Mouse (Mus musculus): ENCODE measurements at regions not wholly inside any gene's neighbourhood (a gene's known extent, or its start where the extent isn't known, plus 50 kb on each side); places are given as distances from the start of the nearest gene placed in this dataset.

DNA sequence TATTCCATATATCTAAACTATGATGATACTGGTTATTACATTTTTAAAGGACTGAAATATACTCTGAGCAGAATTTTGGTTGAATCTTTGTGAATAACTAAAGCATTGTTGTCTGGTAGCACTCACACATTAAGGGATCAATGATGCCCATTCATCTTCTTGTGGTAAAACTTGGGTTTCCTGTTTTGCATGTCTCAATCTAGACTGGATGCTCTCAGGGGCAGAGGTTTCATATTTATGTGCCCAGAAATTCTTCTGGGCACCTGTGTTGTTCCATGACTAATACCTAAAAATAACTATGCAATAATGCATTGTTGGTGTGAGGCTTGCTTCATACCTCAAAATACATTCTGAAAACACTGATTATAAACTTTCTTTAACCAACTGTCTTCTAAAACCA is 2472.7 kb upstream of the Gm7489 start:
- Histone ChIP-seq H3K27ac (replicated peaks; ENCODE audit: insufficient read depth, low read depth, low read length) (no peak overlapping the region), H3K4me3 (ENCODE audit: insufficient read depth, low read depth, low read length) (no peak overlapping the region), H3K27me3 (ENCODE audit: control insufficient read depth, insufficient read depth, low read length) (no peaks in the 10 kb centered on the region), H3K4me1 (ENCODE audit: control insufficient read depth, insufficient read depth, low read length) (no peaks in the 10 kb centered on the region), H3K79me2 (ENCODE audit: control insufficient read depth, insufficient read depth, low read length) (no peaks in the 10 kb centered on the region), H3K9ac (ENCODE audit: low read depth, low read length) (no peak overlapping the region), H3K36me3 (ENCODE audit: control insufficient read depth, insufficient read depth, low read length) (no peaks in the 10 kb centered on the region)
- TF ChIP-seq CTCF (IDR thresholded peaks at IDR 0.05; ENCODE audit: low read depth, low read length) (no peak), POLR2A (IDR thresholded peaks at IDR 0.05; ENCODE audit: extremely low read depth, insufficient read depth, low read length) (no peak)
- DNase-seq (ENCODE audit: extremely low read depth, low read depth, low spot score): no peak

DNA sequence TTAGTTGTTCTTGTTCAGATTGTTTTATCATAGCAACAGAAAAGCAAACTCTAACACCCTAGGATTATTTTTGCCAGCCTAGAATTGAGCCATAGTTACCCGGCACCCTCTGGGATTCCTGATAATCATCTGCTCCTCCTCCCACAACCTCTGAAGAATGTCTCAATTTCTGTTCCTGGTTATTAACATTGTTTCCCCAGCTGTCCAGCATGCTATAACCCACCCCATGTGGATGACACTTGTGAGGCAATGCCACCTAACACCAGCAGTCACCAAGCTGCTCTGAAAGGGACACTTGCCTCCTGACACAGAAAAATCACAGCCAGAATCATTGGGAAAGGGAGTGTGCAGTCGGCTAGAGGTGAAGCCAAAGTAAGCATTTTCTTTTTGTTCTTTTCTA is 2442.1 kb upstream of the Gm7489 start:
- H3K4me1 ChIP-seq (ENCODE audit: control insufficient read depth, insufficient read depth, low read length): no peaks in the 10 kb centered on the region
- H3K27ac ChIP-seq (replicated peaks; ENCODE audit: insufficient read depth, low read depth, low read length): no peak overlapping the region
- H3K79me2 ChIP-seq (ENCODE audit: control insufficient read depth, insufficient read depth, low read length): no peaks in the 10 kb centered on the region
- TF ChIP-seq CTCF (IDR thresholded peaks at IDR 0.05; ENCODE audit: low read depth, low read length): no peak
- no peak for TF ChIP-seq POLR2A (IDR thresholded peaks at IDR 0.05; ENCODE audit: extremely low read depth, insufficient read depth, low read length)
- DNase-seq (ENCODE audit: extremely low read depth, low read depth, low spot score): no peak
- WGBS: 84% methylated on average over 2 of the region's 2 CpGs
- no peak overlapping the region for H3K9ac ChIP-seq (ENCODE audit: low read depth, low read length)
- H3K4me3 ChIP-seq (ENCODE audit: insufficient read depth, low read depth, low read length): no peak overlapping the region
- no peaks in the 10 kb centered on the region for H3K36me3 ChIP-seq (ENCODE audit: control insufficient read depth, insufficient read depth, low read length)
- no peaks in the 10 kb centered on the region for H3K27me3 ChIP-seq (ENCODE audit: control insufficient read depth, insufficient read depth, low read length)

DNA sequence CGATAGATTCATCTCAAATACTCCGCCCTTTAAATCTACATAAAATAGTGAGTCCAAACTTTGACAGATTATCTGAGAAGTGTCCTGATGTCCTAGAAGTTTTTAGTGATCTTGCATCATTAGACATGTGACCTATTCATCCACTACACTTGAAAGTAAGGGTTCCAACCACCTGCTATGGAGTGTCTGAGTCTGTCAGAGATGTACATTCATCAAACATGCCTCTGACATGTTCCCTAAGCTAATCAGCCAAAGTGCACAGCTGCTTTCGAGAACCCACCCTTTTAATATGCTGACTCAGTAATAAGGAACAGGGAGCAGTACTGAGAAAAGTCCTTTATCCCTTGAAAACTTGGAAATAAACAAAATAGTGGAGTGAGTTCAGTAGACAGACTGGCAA is 2414.8 kb upstream of the Gm7489 start:
- Histone ChIP-seq H3K4me3 (ENCODE audit: insufficient read depth, low read depth, low read length) (no peak overlapping the region), H3K27me3 (ENCODE audit: control insufficient read depth, insufficient read depth, low read length) (no peaks in the 10 kb centered on the region), H3K36me3 (ENCODE audit: control insufficient read depth, insufficient read depth, low read length) (no peaks in the 10 kb centered on the region), H3K4me1 (ENCODE audit: control insufficient read depth, insufficient read depth, low read length) (no peaks in the 10 kb centered on the region), H3K9ac (ENCODE audit: low read depth, low read length) (no peak overlapping the region), H3K79me2 (ENCODE audit: control insufficient read depth, insufficient read depth, low read length) (no peaks in the 10 kb centered on the region), H3K27ac (replicated peaks; ENCODE audit: insufficient read depth, low read depth, low read length) (no peak overlapping the region)
- 76% methylated on average over 3 of the region's 3 CpGs for WGBS
- DNase-seq (ENCODE audit: extremely low read depth, low read depth, low spot score): no peak
- no peak for TF ChIP-seq CTCF (IDR thresholded peaks at IDR 0.05; ENCODE audit: low read depth, low read length)
- TF ChIP-seq POLR2A (IDR thresholded peaks at IDR 0.05; ENCODE audit: extremely low read depth, insufficient read depth, low read length): no peak

DNA sequence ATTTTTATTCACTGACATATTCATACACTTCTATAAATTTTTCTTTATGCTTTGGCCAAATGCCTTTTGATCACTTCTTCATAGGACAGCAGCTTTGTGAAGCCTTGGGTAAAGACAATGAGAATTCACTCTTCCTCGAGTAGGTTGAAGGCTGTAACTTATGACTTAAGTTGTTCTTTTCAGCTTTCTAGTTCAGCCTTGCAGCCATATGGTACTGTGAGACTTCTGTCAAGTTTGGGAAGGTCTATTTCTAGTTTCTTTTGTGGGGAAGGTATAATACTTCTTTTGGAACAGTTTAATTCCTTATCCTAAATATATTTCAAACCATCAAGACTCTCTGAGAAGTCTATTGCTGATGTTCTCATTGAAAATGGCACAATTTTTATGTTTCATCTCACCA is 2413.6 kb upstream of the Gm7489 start:
- no peak overlapping the region for H3K9ac ChIP-seq (ENCODE audit: low read depth, low read length)
- H3K79me2 ChIP-seq (ENCODE audit: control insufficient read depth, insufficient read depth, low read length): no peaks in the 10 kb centered on the region
- H3K27me3 ChIP-seq (ENCODE audit: control insufficient read depth, insufficient read depth, low read length): no peaks in the 10 kb centered on the region
- WGBS: 65% methylated on average over 1 of the region's 1 CpGs
- no peak for DNase-seq (ENCODE audit: extremely low read depth, low read depth, low spot score)
- H3K27ac ChIP-seq (replicated peaks; ENCODE audit: insufficient read depth, low read depth, low read length): no peak overlapping the region
- no peaks in the 10 kb centered on the region for H3K36me3 ChIP-seq (ENCODE audit: control insufficient read depth, insufficient read depth, low read length)
- no peak overlapping the region for H3K4me3 ChIP-seq (ENCODE audit: insufficient read depth, low read depth, low read length)
- TF ChIP-seq POLR2A (IDR thresholded peaks at IDR 0.05; ENCODE audit: extremely low read depth, insufficient read depth, low read length) (no peak), CTCF (IDR thresholded peaks at IDR 0.05; ENCODE audit: low read depth, low read length) (no peak)
- H3K4me1 ChIP-seq (ENCODE audit: control insufficient read depth, insufficient read depth, low read length): no peaks in the 10 kb centered on the region

DNA sequence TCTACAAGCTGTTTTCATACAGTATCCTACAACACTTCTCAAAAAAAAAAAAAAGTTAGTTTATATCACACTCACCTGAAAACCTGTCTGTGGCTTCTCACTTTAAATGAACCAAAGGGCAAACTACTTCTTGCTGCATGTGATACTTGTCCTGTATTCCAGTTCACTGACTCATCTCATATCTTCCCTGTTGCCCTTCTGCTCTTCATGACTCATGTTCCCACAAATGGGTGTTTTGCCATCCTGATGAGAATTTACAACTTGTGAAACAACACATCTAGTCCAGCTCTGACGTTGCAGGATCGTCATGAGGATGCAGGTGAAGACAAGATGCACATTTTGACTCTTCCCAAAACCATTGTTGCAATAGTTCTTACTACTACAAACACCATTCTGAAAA is 2412.7 kb upstream of the Gm7489 start:
- Histone ChIP-seq H3K4me1 (ENCODE audit: control insufficient read depth, insufficient read depth, low read length) (no peaks in the 10 kb centered on the region), H3K79me2 (ENCODE audit: control insufficient read depth, insufficient read depth, low read length) (no peaks in the 10 kb centered on the region), H3K36me3 (ENCODE audit: control insufficient read depth, insufficient read depth, low read length) (no peaks in the 10 kb centered on the region), H3K9ac (ENCODE audit: low read depth, low read length) (no peak overlapping the region), H3K4me3 (ENCODE audit: insufficient read depth, low read depth, low read length) (no peak overlapping the region), H3K27ac (replicated peaks; ENCODE audit: insufficient read depth, low read depth, low read length) (no peak overlapping the region), H3K27me3 (ENCODE audit: control insufficient read depth, insufficient read depth, low read length) (no peaks in the 10 kb centered on the region)
- WGBS: 86% methylated on average over 2 of the region's 2 CpGs
- TF ChIP-seq POLR2A (IDR thresholded peaks at IDR 0.05; ENCODE audit: extremely low read depth, insufficient read depth, low read length): no peak
- no peak for TF ChIP-seq CTCF (IDR thresholded peaks at IDR 0.05; ENCODE audit: low read depth, low read length)
- no peak for DNase-seq (ENCODE audit: extremely low read depth, low read depth, low spot score)

DNA sequence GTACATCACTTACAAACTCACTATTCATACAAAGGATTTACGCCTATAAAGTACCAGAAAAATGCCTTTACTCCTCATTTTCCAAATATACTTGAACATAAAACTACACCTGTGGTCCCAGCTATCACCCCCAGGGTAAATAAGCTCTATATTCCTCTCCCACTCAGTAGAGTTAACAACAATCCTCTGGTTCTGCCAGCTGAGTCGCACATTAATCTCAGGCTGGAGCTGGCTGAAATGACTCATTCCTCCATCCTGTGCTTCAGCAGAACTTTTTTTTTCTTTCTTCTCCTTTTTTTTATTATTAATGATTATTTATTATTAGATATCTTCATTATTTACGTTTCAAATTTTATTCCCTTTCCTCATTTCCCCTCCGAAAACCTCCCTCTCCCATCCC is 2402.8 kb upstream of the Gm7489 start:
- DNase-seq (ENCODE audit: extremely low read depth, low read depth, low spot score): no peak
- Histone ChIP-seq H3K27ac (replicated peaks; ENCODE audit: insufficient read depth, low read depth, low read length) (no peak overlapping the region), H3K79me2 (ENCODE audit: control insufficient read depth, insufficient read depth, low read length) (no peaks in the 10 kb centered on the region), H3K27me3 (ENCODE audit: control insufficient read depth, insufficient read depth, low read length) (no peaks in the 10 kb centered on the region), H3K4me3 (ENCODE audit: insufficient read depth, low read depth, low read length) (no peak overlapping the region), H3K36me3 (ENCODE audit: control insufficient read depth, insufficient read depth, low read length) (no peaks in the 10 kb centered on the region), H3K4me1 (ENCODE audit: control insufficient read depth, insufficient read depth, low read length) (no peaks in the 10 kb centered on the region), H3K9ac (ENCODE audit: low read depth, low read length) (no peak overlapping the region)
- TF ChIP-seq CTCF (IDR thresholded peaks at IDR 0.05; ENCODE audit: low read depth, low read length): no peak
- TF ChIP-seq POLR2A (IDR thresholded peaks at IDR 0.05; ENCODE audit: extremely low read depth, insufficient read depth, low read length): no peak
- WGBS: 70% methylated on average over 4 of the region's 4 CpGs
